Mouse (Mus musculus) testis, adult 2 months (tissue): ENCODE results near the gene Trpm8. TPM values are rescaled to one million over a fixed set of nuclear protein-coding genes. Genes with fewer than 3 reads are reported as not detected.

ENCODE experiments used
- H3K27ac ChIP-seq: fragments of 200-500 bp; 2 replicates; pipeline ENCODE4 v1.5.1; 2012; ENCODE audit warnings: low read depth, low read length; ENCODE audit not compliant: control insufficient read depth, insufficient read depth
- H3K27me3 ChIP-seq: fragments of 200-500 bp; 2 replicates; pipeline ENCODE4 v1.6.1; 2012; ENCODE audit warnings: mild to moderate bottlenecking, low read length, moderate library complexity; ENCODE audit not compliant: control insufficient read depth, insufficient read depth
- H3K36me3 ChIP-seq: fragments of 200-500 bp; 2 replicates; pipeline ENCODE4 v1.6.1; 2012; ENCODE audit warnings: mild to moderate bottlenecking, low read length; ENCODE audit not compliant: control insufficient read depth, insufficient read depth
- H3K4me1 ChIP-seq: fragments of 200-500 bp; 2 replicates; pipeline ENCODE4 v1.6.1; 2012; ENCODE audit warnings: low read length; ENCODE audit not compliant: control insufficient read depth, insufficient read depth
- H3K4me3 ChIP-seq: fragments of 200-500 bp; 2 replicates; pipeline ENCODE4 v1.5.1; 2012; ENCODE audit warnings: low read depth, mild to moderate bottlenecking, low read length, moderate library complexity, mixed read lengths; ENCODE audit not compliant: control insufficient read depth
- CTCF ChIP-seq: fragments of 200-500 bp; IDR thresholded peaks from 2 replicates; pipeline ENCODE4 v1.5.1; 2012; ENCODE audit warnings: low read depth, mild to moderate bottlenecking, inconsistent platforms, low read length, moderate library complexity; ENCODE audit not compliant: control insufficient read depth, insufficient read depth, insufficient replicate concordance
- POLR2A ChIP-seq: fragments of 200-500 bp; IDR thresholded peaks from 2 replicates; pipeline ENCODE4 v1.6.1; 2012; ENCODE audit warnings: low read depth, mild to moderate bottlenecking, inconsistent platforms, low read length, moderate library complexity; ENCODE audit not compliant: control insufficient read depth
- polyA plus RNA-seq: library from polyadenylated mRNA; depleted of rRNA; stranded (reverse); fragments of >200 nt; gene quantifications from 2 replicates; pipeline ENCODE4 v1.2.3, GENCODE M21; 2012

The Trpm8 gene
- polyA plus RNA-seq, 1 experiment, result 4.7 TPM

GRCm38 (mm10) chr1:88255989-88256754, 21.3 kb upstream of the Trpm8 start:
- no peak overlapping the region for H3K4me3 ChIP-seq
- H3K27me3 ChIP-seq, result no peaks in the 10 kb centered on the region
- no peak for TF ChIP-seq CTCF
- TF ChIP-seq POLR2A, result no peak
- peaks cover 1% of the 10 kb centered on the region; the same call in 1 of the 2 replicates for H3K36me3 ChIP-seq
- H3K4me1 ChIP-seq, result no peaks in the 10 kb centered on the region; the same call in 1 of the 2 replicates
- no peak overlapping the region for H3K27ac ChIP-seq

- Histone ChIP-seq H3K27ac (no peak overlapping the region), H3K4me1 (no peaks in the 10 kb centered on the region; the same call in 1 of the 2 replicates), H3K36me3 (peaks cover 1% of the 10 kb centered on the region; the same call in 1 of the 2 replicates), H3K27me3 (no peaks in the 10 kb centered on the region), H3K4me3 (no peak overlapping the region)
- TF ChIP-seq POLR2A (no peak), CTCF (no peak)
Observed at GRCm38 (mm10) chr1:88256886-88257663, 20.4 kb upstream of the Trpm8 start.

GRCm38 (mm10) chr1:88257681-88258080, 19.8 kb upstream of the Trpm8 start:
- H3K27ac ChIP-seq, result no peak overlapping the region
- no peak for TF ChIP-seq POLR2A
- no peak for TF ChIP-seq CTCF
- no peak overlapping the region for H3K4me3 ChIP-seq
- no peaks in the 10 kb centered on the region; the same call in 1 of the 2 replicates for H3K4me1 ChIP-seq
- peaks cover 1% of the 10 kb centered on the region; the same call in 1 of the 2 replicates for H3K36me3 ChIP-seq
- no peaks in the 10 kb centered on the region for H3K27me3 ChIP-seq

- TF ChIP-seq POLR2A (no peak), CTCF (no peak)
- Histone ChIP-seq H3K4me1 (no peaks in the 10 kb centered on the region; the same call in 1 of the 2 replicates), H3K36me3 (peaks cover 2% of the 10 kb centered on the region; the same call in 1 of the 2 replicates), H3K27me3 (no peaks in the 10 kb centered on the region), H3K4me3 (no peak overlapping the region), H3K27ac (no peak overlapping the region)
Observed at GRCm38 (mm10) chr1:88258361-88258760, 19.1 kb upstream of the Trpm8 start.

- TF ChIP-seq CTCF (no peak), POLR2A (no peak)
- peaks cover 7% of the 10 kb centered on the region for H3K36me3 ChIP-seq
- no peak overlapping the region for H3K4me3 ChIP-seq
- H3K27me3 ChIP-seq, result no peaks in the 10 kb centered on the region
- no peak overlapping the region for H3K27ac ChIP-seq
- H3K4me1 ChIP-seq, result no peaks in the 10 kb centered on the region; the same call in 1 of the 2 replicates
Observed at GRCm38 (mm10) chr1:88258881-88259642, 18.4 kb upstream of the Trpm8 start.

- Histone ChIP-seq H3K27ac (no peak overlapping the region), H3K36me3 (peaks cover 10% of the 10 kb centered on the region), H3K4me3 (no peak overlapping the region), H3K27me3 (no peaks in the 10 kb centered on the region), H3K4me1 (no peaks in the 10 kb centered on the region; the same call in 1 of the 2 replicates)
- TF ChIP-seq CTCF (no peak), POLR2A (no peak)
Observed at GRCm38 (mm10) chr1:88259643-88260024, 17.8 kb upstream of the Trpm8 start.

- H3K27me3 ChIP-seq, result no peaks in the 10 kb centered on the region
- no peak overlapping the region for H3K27ac ChIP-seq
- peaks cover 11% of the 10 kb centered on the region for H3K36me3 ChIP-seq
- no peak for TF ChIP-seq POLR2A
- TF ChIP-seq CTCF, result no peak
- peak overlapping the region; percentile 6 for H3K4me3 ChIP-seq
- H3K4me1 ChIP-seq, result no peaks in the 10 kb centered on the region; the same call in 1 of the 2 replicates
Observed at GRCm38 (mm10) chr1:88260114-88260513, 17.3 kb upstream of the Trpm8 start.
